ENCODE assay signal across 9 mouse cellular contexts in the genomic region with DNA sequence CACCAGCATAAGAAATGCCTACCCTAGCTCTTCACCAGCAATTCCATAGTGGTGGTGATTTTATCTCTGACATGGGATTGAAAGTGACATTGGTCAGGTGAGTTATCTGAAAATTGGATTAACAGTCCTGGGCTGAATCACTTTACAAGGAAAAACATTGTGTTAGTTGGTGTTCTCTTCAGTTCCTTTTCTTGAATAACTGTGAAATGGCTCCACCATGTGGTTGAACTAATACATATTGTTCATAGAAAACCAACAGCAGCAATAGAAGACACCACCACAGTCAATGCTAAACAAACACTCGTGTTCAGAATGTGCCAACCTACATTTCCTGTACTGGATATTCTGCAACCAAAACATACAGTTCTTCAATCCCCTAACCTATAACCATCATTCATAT.
DNase-seq lines count a peak whose midpoint lies in the region; ATAC-seq and TF ChIP-seq lines count a peak whose summit lies in the region.
"Had no signal": no experiment of that assay in that cellular context is flagged by ENCODE, and none has a peak within 500 bp of the region (broad histone marks: within the 10 kb centered on the region; RNA-seq: fewer than 3 reads in every experiment).

No protein-coding gene starts in this region.

- TF ChIP-seq CTCF in heart, adult 2 months (IDR thresholded peaks at IDR 0.05) = peak; percentile 55

- intact Hi-C loops in heart, adult 2 months (cut with DNase I) = loop anchor here (5.0 kb wide), 1 partner anchor 237 kb away; no protein-coding TSS in a partner anchor
- intact Hi-C loops in heart, postnatal 25 days (cut with DNase I) = no loop called here

- no peaks in the 10 kb centered on the region for H3K4me1 ChIP-seq in heart, adult 2 months (ENCODE audit: control insufficient read depth, insufficient read depth, low read length)
- H3K4me1 ChIP-seq in neural tube, embryonic 11.5 days (ENCODE audit: control insufficient read depth, insufficient read depth, low read length) = no peaks in the 10 kb centered on the region
- no peaks in the 10 kb centered on the region for H3K4me1 ChIP-seq in neural tube, embryonic 15.5 days
- H3K4me1 ChIP-seq: liver, embryonic 15.5 days had no signal

- DNase-seq in heart, adult 2 months = no peak
- DNase-seq in heart, postnatal 25 days (ENCODE audit: low spot score) = no peak
- DNase-seq in neural tube, embryonic 11.5 days (ENCODE audit: low spot score) = peak; percentile 19
- peak; percentile 73 for DNase-seq in embryo, embryonic 10.5 days (ENCODE audit: low spot score)
- DNase-seq in retina, embryonic 14.5 days (ENCODE audit: low spot score) = peak; percentile 74
- DNase-seq in ovary, adult 18-20 months (ENCODE audit: low spot score) = no peak
- no peak for DNase-seq in cerebellum, postnatal 4 days (ENCODE audit: low spot score in 2 of 2)

- 8% methylated on average over 1 of the region's 1 CpGs for WGBS in heart, adult 2 months
- 52% methylated on average over 1 of the region's 1 CpGs for WGBS in neural tube, embryonic 11.5 days
- WGBS in neural tube, embryonic 15.5 days = 13% methylated on average over 1 of the region's 1 CpGs

- H3K9me3 ChIP-seq in neural tube, embryonic 11.5 days (ENCODE audit: control insufficient read depth, low read length) = no peaks in the 10 kb centered on the region
- no peaks in the 10 kb centered on the region for H3K9me3 ChIP-seq in neural tube, embryonic 15.5 days (replicated peaks)
- H3K9me3 ChIP-seq: liver, embryonic 15.5 days had no signal

- no peaks in the 10 kb centered on the region for H3K27me3 ChIP-seq in heart, adult 2 months (ENCODE audit: control insufficient read depth, insufficient read depth, low read length)
- H3K27me3 ChIP-seq in neural tube, embryonic 11.5 days (ENCODE audit: control insufficient read depth, insufficient read depth, low read length) = no peaks in the 10 kb centered on the region
- no peaks in the 10 kb centered on the region for H3K27me3 ChIP-seq in neural tube, embryonic 15.5 days (replicated peaks)
- H3K27me3 ChIP-seq: liver, embryonic 15.5 days had no signal

- H3K4me2 ChIP-seq in neural tube, embryonic 11.5 days (ENCODE audit: low read depth) = no peak overlapping the region
- no peak overlapping the region for H3K4me2 ChIP-seq in neural tube, embryonic 15.5 days
- H3K4me2 ChIP-seq: liver, embryonic 15.5 days had no signal

- H3K79me2 ChIP-seq in heart, adult 2 months (replicated peaks; ENCODE audit: control insufficient read depth, insufficient read depth, low read length) = no peaks in the 10 kb centered on the region

- TF ChIP-seq EP300 in heart, adult 2 months (IDR thresholded peaks at IDR 0.05; ENCODE audit: insufficient read depth, low read depth, low read length) = no peak

- no peak for ATAC-seq in neural tube, embryonic 11.5 days (ENCODE audit: insufficient read depth, low FRiP score, low TSS enrichment)
- ATAC-seq in neural tube, embryonic 15.5 days (ENCODE audit: low FRiP score) = no peak

- no peak overlapping the region for H3K9ac ChIP-seq in heart, adult 2 months (ENCODE audit: low read depth, low read length)
- H3K9ac ChIP-seq in neural tube, embryonic 11.5 days (ENCODE audit: low read length) = no peak overlapping the region
- no peak overlapping the region for H3K9ac ChIP-seq in neural tube, embryonic 15.5 days (replicated peaks)
- H3K9ac ChIP-seq: liver, embryonic 15.5 days had no signal

- no peak overlapping the region for H3K27ac ChIP-seq in heart, adult 2 months
- no peak overlapping the region for H3K27ac ChIP-seq in neural tube, embryonic 11.5 days (ENCODE audit: low read depth, low read length)
- no peak overlapping the region for H3K27ac ChIP-seq in neural tube, embryonic 15.5 days (replicated peaks)
- H3K27ac ChIP-seq: liver, embryonic 15.5 days had no signal

- no peak for TF ChIP-seq POLR2A in heart, adult 2 months (IDR thresholded peaks at IDR 0.05; ENCODE audit: insufficient read depth, low read depth, low read length)

- H3K4me3 ChIP-seq in heart, adult 2 months = no peak overlapping the region
- H3K4me3 ChIP-seq in neural tube, embryonic 11.5 days (ENCODE audit: low read depth, low read length) = no peak overlapping the region
- no peak overlapping the region for H3K4me3 ChIP-seq in neural tube, embryonic 15.5 days (replicated peaks)
- H3K4me3 ChIP-seq: liver, embryonic 15.5 days had no signal

- no peaks in the 10 kb centered on the region for H3K36me3 ChIP-seq in heart, adult 2 months (ENCODE audit: control insufficient read depth, insufficient read depth, low read length)
- no peaks in the 10 kb centered on the region for H3K36me3 ChIP-seq in neural tube, embryonic 11.5 days (ENCODE audit: control insufficient read depth, insufficient read depth, low read length)
- no peaks in the 10 kb centered on the region for H3K36me3 ChIP-seq in neural tube, embryonic 15.5 days
- H3K36me3 ChIP-seq: liver, embryonic 15.5 days had no signal

Comparison
In these comparisons a context has a peak if more than half of its experiments do, and no peak if none do; other contexts are left out.
1. DNase-seq: peak in neural tube, embryonic 11.5 days (single experiment), embryo, embryonic 10.5 days (single experiment) and retina, embryonic 14.5 days (single experiment); none in heart, adult 2 months (0 of 2), heart, postnatal 25 days (single experiment), ovary, adult 18-20 months (single experiment) and cerebellum, postnatal 4 days (0 of 2).